Mouse (Mus musculus) embryonic fibroblast, embryonic 13.5 days (primary cell): ENCODE results near the gene Gm10354. TPM values are rescaled to one million over a fixed set of nuclear protein-coding genes. Genes with fewer than 3 reads are reported as not detected.

Experiments
- polyA plus RNA-seq: library from polyadenylated mRNA; stranded (reverse); fragments of >200 nt; gene quantifications from 2 replicates; pipeline ENCODE4 v1.2.4, GENCODE M21; 2011; ENCODE audit warnings: low read depth; ENCODE audit not compliant: missing spikeins, insufficient read length

Gm10354 gene
- polyA plus RNA-seq, 1 experiment: not detected

Other genes starting within 250 kb of the Gm10354 start
- not detected in 2 replicates for gene Gm9758, start 64.0 kb downstream of the Gm10354 start, polyA plus RNA-seq
- not detected in 2 replicates for gene Speer4e, start 40.5 kb downstream of the Gm10354 start, polyA plus RNA-seq
- not detected in 2 replicates for gene Gm17019, start 54.1 kb upstream of the Gm10354 start, polyA plus RNA-seq